Mouse (Mus musculus): ENCODE results near the gene Cecr2.
A peak's percentile ranks its signal among the peaks of the same experiment; 100 is the strongest.
"Not testable (repeated sequence)": the region's sequence is repeated elsewhere in the genome, so short reads cannot be mapped to it uniquely, and the experiment has no call there.

Gene Cecr2

DNA sequence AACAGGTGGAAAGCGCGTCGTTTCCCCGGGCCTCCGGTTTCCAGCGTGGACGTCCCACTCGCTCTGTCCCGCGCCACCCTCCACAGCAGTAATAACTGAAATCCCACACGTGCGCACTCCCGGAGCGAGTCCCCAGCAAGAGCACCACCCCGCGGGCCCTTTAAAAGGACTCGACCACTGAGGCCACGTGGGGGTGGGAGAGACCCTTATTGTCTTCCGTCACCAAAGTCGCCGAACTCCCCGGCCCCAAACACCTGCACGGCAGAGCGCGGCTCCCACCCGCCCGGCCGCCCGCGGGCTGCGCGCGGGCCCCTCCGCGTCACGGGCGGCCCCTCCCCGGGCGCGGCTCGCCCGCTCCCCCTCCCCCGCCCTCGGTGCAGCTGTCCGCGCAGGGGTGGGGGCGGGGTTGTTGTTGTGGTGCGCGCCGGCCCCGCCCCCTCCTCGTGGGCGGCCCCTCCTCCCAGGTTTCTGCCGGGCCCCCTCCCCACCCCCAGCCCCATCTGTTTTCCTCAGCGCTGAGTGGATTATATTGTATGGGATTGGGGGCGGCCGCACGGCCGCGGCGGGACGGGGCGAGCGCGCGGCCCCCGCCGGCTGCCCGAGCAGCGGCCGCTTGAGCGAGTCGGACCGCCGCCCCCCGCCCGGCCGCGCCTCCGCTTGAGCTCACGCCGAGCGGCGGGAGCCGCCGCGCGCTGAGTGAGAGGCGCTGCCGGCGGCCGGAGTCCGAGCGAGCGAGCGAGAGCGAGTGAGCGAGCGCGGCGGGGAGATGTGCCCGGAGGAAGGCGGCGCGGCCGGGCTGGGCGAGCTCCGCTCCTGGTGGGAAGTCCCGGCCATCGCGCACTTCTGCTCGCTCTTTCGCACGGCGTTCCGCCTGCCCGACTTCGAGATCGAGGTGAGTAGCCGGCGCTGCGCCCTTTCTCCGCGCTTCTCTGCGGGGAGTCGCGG lies at the start of gene Cecr2:
Gene Cecr2 (plus strand): TSS at position 554 of the 945 bp plus-strand sequence.
- DNase-seq, result peak; percentile 82

DNA sequence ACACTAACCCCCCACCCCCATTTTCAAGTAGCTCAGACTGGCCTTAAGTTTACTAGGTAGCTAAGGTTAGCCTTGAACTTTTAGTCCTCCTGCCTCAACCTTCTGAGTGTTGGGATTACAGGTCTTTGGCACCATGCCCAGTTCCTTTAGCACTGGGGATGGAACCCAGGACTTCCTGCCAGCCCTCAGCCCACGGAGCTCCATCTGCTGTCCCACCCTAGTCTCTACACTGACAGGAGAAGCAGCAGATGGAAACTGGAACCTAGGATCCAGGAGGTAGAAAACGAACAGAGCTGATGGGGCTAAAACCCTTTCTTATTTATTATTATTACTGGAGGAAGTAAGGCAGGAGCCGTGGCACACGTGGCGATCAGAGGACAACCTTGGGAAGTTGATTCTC lies 48.6 kb upstream of the Cecr2 start:
- DNase-seq, result no peak

DNA sequence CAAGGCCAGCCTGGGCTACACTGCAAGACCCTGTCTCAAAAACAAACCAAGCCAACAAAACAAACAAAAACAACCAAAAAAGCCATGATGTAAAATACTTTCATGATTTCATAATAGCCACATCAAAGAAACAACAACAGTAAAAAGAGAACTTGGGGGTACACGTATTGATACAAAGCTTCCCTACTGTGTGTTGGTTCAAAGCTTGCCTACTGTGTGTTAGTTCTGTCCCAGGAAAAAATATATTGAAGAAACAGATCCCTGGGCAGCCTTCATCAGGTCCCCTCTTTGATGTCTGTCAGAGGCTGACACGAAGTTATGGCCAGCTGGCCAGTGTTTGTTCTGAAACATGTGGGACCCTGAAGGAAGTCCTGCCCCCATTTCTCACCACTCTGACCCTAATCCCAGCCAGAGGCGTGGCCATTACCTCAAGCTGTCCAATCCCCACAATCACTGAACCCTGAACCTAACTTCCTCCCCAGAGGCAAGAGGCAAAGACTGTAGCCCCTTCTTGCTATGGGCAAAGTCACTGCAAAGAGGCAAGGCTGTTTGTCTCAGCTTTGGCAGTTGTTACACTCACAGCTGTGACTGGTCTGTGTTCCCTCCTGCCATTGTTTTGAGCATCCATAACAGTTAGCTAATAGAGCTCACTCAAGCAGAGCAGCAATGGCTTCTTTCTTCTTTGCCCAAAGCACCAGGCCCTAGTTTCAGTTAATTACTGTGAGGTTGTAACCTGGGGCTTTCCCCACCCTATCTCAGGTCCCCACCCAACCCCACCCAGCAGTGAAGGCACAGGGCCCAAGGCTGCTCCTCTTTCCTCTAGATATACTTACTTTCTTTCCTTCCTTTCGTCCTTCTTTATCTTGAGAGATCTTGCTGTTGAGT lies 47.4 kb upstream of the Cecr2 start:
- DNase-seq, result no peak

DNA sequence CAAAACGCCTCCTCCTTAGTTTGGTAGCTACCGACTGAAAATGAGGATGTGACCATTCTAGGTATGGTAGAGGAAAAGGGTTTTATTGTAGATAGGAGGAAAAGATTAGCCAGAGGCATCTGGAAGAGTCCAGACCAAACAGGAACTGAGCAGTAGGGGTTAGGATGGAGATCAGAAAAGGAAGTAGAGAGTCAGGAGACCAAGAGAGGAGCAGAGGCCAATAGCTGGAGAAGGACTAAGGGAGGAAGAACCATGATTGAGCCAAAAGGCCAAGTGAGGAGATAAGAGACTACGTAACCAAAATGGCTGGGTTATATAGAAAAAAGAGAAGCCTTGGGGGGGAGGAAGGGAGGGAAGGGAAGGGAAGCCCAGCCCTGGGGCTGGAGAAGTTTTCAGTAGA lies 46.0 kb upstream of the Cecr2 start:
- no peak for DNase-seq

DNA sequence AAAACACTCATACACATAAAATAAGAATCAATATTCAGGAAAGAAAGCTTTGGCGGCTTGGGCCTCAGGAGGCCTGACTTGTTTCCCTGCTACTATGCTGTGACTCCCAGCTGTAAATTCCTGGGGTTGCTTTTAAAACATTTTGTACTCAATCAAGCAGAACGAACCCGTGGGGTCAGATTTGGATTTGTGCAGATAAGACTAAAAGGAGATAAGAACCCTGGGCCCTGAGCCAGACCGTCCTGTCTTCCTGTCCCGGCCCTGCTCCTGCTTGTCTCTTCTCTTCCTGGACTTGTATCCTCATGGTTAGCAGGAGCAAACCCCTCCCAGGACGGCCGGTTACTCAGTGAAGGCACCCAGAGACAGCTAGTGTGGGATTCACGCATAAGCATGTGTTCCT lies 41.1 kb upstream of the Cecr2 start:
- peak; percentile 47 for DNase-seq

DNA sequence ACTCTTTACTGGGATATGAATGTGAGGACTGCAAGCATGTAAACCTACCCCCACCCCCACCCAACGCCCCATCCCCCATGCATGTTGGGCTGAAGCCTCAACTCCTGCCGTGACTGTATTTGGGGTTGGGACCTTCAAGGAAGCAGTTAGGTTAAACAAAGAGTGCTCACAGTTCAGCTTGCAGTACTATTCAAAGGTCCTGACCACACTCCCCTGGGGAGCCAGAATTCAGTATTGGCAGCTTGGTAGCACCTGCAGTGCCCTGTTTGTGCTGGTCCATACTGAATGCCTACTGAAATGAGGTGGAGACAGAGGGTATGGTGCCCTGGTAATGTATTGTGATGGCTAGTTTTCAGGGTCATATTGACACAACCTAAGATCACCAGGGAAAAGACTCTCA lies 39.1 kb upstream of the Cecr2 start:
- no peak for DNase-seq

DNA sequence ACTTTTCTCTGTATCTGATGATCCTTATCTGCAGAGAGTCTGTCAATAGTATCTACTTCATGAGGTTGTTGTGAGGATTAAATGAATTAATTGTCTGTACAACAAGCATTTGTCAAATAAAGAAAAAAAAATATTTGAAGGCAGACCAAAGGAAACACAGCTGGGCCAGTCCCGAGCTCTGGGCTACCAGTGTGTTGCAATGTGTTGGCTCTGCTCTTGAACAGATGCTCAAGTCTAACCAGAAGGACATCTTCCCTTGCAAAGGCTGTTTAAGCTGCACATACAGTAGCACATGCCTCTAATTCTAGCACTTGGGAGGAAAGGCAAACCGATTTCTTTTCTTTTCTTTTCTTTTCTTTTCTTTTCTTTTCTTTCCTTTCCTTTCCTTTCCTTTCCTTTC lies 37.2 kb upstream of the Cecr2 start:
- no peak for DNase-seq

DNA sequence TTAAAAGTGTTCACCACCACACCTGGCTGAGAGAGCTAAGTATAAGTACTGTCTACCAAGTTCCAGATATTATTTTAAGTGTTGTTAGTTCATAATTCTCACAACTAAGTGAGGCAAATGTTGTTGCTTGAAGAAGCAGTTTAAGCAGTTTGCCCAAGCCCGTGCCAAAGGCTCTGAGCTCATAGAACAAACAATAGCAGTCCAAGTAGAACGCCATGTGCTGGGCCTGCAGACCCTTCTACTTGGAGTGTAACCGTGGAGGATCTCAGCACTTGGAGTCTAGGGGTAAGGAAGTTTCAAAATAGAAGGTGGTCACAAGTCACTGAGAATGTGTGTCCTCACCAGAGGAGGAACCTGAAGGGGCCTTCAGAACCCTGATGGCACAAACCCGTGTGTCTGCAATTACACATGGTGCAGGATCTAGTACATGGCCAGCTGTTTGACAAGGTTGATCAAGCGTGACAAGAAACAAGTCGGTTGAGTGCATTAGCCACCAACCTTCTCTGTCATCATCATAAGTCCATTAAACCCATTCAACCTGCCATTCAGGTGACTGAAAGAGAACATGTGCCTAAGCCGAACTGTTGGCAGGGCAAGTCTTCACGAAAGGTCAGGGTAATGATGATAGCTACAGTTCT lies 30.7 kb upstream of the Cecr2 start:
- no peak for DNase-seq

DNA sequence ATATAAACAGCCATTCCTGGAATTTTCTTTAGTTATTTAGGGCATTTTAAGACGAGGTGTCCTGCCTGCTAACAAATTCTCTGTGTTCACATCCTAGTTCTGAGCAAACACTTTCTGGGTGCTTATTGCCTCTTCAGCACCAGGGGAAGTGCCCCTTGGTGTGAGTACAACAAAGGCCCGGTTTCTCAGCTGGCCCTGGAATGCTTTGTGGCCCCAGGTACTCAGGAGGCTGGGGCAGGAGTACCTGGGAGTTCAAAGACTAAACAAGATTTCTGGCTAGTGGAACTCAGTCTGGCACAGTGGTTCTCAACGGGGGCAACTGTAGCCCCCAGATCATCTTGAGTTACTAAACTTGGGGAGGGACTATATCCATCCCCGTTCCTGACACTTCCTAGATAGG lies 26.6 kb upstream of the Cecr2 start:
- no peak for DNase-seq

DNA sequence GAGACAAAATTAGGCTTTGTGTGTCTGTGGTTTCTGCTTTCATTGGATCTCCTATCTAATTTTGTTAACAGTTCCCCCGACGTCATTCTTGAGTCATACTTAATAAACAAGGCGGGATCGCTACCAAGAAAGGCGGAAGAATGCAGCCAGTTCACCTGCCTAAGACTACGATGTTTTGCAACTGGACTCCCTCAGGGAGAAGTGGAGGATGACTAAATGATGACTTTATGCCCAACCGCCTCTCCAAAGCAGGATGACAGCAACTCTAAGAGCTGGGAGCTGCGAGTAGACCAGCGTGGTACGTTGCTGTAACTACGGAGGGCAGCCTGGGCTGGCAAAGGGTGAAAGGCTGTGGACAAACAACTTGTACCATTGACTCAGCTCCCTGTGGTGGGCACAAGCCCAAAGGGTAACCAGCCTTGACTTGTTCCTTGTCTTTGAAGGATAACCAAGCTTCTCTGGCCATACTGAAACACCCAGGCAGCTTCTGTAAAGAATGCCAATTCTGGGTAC lies 24.2 kb upstream of the Cecr2 start:
- DNase-seq, result no peak

DNA sequence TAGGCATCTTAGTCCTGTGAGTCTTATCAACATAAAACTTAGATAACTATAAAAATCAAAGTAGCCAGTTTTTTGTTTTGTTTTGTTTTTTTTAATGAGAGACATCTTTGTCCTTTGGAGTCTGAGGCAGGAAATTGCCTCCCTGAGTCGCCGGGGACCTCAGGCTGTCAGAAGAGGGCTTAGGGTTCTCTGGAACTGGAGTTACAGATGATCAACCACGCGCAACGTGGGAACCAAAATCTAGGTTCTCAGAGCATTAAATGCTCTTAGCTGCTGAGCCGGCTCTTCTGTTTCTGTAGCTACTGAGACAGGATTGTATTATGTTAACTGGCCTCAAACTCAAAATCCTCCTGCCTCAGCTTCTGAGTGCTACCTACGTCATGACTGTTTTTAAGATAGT lies 22.4 kb upstream of the Cecr2 start:
- no peak for DNase-seq

DNA sequence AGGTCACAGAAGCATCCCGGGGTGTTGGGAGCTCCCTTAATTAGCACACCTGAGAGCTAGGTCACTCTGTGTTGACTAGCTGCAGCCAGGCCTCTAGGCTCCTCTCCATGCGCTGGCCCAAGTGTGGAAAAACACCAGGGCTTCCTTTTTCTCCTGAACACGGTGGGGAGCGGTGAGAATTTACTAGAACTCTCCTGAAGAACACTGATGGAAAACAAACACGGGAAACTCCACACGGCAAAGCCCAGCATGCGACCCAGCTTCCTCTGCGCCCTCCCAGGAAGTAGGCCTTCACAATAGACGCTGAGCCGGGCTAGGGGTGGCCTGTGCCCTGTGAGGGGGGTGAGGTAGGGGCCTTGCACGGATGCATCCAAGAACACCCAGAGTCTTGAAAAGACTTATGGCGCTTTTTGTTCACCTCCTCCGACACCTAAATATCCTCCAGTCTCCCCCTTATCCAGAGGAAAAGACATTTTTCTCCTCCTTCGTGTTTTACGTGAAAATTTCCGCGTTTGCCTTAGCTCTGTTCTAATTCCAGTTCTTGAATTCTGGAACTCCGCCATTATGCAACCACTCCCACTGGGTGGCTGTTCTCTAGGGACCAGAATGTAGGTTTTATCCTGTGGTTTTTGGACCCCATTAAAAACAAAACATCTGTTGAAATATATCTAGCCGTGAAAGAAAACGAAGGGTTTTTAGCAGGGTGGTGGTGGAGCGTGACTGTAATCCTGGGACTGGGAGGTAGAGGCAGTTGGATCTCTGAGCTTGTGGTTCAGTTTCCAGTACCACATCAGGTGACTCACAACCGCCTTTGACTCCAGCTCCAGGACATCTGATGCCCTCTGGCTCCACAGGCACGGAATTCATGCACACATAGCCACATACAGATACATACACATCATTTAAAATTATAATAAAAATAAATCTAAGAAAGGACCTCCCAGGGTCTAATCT lies 21.5 kb upstream of the Cecr2 start:
- DNase-seq, result no peak

DNA sequence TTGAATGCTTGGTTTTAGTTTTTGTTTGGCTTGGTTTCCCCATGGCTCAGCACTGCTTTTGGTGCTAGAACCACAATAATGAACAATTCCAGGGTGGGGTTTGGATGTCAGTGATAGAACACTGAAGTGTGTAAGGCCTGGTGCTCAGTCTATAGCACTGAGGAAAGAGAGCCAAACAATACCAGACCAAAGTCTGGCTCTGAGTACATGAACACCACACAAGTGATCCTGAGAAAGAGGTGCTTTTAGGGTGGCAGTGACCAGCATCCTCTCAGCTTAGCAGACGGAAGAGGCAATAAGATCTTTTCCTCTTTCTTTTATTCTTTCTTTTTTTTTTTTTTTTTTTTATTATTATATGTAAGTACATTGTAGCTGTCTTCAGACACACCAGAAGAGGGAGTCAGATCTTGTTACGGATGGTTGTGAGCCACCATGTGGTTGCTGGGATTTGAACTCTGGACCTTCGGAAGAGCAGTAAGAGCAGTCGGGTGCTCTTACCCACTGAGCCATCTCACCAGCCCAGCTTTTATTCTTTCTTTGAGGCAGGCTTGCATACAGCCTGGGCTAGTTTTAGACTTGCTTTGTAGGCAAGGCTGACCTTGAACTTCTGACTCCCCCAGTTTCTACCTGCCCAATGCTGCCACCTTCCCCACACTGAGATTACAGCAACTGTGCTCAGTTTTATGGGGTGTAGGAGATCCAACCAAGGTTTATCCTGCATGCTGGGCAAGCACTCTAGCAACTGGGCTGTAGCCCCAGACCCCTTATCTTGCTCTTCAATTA lies 18.7 kb upstream of the Cecr2 start:
- DNase-seq, result not testable (repeated sequence)

DNA sequence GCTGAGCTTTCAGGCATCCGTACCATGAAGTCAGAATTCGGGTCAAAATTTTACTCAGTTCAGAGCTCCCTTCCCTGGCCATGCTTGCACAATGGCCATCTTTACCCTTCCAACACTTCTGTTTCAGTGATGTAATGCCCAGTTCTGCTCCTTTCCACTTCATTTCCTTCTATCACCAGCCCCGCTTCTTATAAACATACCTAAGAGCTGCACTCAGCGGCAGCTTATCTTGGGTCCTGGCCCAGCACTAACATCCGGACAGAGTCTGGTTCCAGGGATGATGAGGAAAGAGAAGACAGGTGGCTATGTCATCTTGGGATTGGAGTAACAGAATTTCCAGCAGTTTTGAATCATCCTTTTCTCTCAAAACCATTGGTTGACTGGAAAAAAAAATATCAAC lies 18.0 kb upstream of the Cecr2 start:
- no peak for DNase-seq

DNA sequence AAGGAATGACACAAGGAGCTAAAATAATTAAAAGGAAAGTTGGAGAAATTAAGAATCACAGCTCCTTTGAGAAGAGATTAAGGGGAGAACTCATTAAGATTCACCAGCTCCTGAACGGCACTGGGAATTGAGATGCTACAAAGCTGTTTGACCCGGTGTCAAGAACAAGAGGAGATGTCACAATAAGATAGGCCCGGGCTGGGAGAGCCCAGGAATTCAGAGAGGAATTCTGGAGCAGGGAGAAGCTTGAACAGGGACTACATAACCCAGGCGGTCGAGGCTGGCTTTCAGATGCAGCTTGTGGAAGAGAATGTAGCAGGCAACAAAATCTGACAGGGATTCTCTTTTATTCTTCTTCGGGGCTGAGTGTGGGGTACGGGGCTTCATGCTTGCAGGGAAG lies 13.5 kb upstream of the Cecr2 start:
- DNase-seq, result no peak

DNA sequence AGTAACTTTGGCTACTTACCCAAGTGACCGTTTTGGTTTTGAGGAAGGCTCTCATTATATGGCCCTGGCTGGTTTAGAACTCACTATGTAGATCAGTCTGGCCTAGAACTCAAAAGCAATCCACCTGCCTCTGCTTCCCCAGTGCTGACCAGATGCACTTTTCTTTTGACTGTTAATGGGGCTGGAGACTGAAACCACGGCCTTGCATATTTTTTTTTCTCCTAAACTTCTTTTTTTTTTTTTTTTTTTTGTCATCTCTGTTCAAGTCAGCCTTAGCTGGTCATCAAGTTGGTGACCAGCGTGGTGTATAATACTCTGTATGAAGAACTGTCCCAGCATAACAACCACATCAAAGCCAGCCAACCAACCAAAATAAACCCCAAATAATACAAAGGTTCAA lies 10.5 kb upstream of the Cecr2 start:
- no peak for DNase-seq

DNA sequence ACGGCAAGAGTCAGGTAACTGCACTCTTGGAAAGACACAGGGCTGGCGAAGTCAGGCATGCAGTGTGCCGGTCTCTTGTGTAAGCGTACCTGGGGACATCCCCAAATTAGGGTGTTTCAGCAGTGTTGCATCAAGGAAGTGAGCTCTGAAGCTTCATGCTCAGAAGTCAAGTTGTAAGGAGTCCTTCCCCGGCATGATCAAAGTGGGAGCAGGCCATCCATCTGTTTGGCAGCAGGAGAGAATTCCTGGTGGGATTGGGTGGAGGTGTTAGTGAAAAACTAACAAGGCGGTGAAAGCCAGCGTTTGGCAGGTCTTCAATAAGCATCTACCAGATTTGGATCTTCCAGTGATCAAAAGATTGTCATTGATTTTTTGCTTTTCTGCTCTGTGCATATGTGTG lies 7.3 kb upstream of the Cecr2 start:
- DNase-seq, result no peak

DNA sequence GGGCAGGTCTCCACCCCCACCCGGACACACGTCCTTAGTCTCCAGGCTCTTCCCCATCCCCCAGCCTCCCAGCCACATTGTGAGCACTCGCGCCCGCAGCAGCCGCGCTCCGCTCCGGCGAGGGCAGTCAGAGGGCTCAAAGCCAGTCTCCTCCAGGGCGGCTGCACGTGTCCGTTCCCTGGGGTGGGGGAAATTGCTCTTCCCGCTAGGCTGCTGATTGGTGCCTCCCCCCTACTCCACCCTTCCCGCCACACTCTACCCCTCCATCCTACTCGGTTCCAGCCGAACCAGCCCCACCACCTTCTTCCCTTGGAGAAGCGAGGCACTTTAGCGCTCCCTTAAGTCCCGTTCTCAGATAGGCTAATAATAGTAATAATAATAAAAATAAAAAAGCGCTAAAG lies 754 bp upstream of the Cecr2 start:
- DNase-seq, result peak; percentile 72

DNA sequence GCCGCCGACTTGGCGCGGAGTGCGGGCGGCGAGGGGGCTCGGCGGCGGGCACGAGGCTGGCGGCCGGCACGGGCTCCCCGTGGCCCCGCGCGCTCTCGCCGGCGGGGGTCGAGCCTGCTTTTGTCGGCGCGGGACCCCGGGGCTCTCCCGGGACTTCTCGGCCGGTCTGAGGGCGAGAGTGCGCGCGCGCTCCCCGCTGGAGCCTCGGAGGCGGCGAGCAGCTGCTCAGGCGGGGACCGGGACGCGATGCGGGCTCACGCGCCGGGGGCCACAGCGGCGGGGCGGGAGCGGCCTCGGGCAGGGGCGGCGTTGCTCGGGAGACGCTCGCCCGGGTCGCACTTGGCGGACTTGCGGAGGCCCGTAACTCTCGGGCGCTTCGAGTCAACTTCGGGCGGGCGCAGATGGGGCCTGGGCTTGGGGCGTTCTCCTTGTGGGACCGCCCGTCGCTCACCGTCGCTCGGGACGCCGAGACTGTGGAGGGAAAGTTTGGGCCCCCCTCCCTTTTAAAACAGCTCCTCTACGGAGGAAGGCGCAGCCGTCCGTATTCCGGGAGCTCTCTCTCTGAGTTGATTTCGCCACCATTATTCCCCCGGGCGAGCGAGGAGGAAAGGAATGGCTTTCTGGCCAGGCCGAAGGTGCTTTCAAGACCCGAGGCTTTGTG lies 722 bp downstream of the Cecr2 start:
- peak; percentile 72 for DNase-seq

DNA sequence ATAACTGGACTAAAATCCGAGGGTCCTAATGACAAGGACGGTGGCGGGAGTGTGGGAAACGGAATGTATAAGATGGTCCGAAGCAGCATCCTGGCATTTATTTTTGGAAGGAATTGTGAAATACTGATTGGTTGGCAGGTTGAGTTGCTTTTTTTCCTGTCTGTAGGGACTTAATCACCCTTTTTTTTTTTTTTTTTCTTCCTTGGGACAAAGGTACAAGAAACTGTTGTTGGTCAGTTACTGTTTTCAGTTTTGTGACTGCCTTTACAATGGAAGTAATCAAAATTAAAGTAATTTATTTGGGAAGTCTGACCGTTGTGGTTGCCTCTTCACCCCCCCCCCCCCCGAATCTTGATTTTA lies 1.2 kb downstream of the Cecr2 start:
- no peak for DNase-seq

DNA sequence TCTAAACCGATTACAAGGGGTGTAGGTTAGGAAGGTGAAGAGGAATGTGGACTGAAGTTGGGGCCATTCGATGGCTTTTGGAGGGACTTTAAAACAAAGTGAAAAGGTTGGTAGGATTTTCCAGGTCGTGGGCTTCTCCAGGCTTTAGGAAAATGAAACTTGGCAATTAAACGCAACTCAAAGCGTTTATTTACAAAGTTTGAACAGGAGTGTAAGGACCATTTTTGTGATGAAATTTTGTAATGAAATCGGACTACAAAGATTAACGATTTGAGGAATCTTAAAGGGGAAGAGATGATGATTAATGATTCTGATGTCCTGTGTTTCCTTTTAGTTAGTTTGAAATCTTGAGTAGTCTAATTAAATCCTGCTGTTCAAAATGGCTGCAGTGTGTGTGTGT lies 1.7 kb downstream of the Cecr2 start:
- no peak for DNase-seq

All from kidney, adult 18-20 months (tissue).